Mouse (Mus musculus): ENCODE data around the gene Sptbn2. TPM values are rescaled to one million over a fixed set of nuclear protein-coding genes. Genes with fewer than 3 reads are reported as not detected.

Sptbn2 gene
- 5.2 and 6.1 TPM in 2 replicates for polyA plus RNA-seq (2016; fragmentation: Nextera tagmentation; extraction: Ambion mirVana)

DNA sequence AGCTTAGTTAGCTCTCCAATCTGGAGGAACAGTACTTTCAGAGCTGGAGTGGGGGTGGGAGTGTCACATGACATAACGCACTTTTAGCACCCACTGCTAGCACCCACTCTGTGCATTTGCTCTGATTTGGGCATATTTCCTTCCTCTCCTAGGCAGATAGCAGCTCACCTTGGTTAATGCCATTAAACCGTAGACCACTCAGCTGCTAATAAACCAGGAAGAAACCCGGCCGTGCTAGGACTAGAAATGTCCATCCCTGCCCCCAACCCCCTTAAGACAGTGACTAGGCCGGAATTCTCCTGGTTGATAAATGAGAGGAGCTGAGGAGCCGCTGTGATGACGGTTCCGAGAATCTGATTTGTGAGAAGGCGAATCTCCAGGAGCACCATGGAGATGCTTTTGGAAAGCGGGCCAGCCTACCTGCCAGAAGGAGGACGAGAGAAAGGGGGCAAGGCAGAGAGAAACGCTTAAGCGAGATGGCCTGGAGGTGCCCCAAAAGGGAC, at the start of gene Sptbn2:
TSS of gene Sptbn2 (plus strand) at position 70 of the 503 bp plus-strand sequence.
- 9% methylated on average over 13 of the region's 13 CpGs for WGBS
- peaks cover 13% of the 10 kb centered on the region for H3K4me1 ChIP-seq
- peak within 1 kb of the TSS; percentile 63 for H3K9ac ChIP-seq
- peaks cover 48% of the 10 kb centered on the region for H3K27me3 ChIP-seq
- H3K4me2 ChIP-seq (replicated peaks), result peak within 1 kb of the TSS; percentile 98
- H3K9me3 ChIP-seq, result no peaks in the 10 kb centered on the region
- ATAC-seq (ENCODE audit: insufficient number of reproducible peaks, insufficient read depth, low FRiP score, low TSS enrichment), result no peak
- H3K36me3 ChIP-seq, result no peaks in the 10 kb centered on the region
- H3K27ac ChIP-seq, result no peak within 1 kb of the TSS
- H3K4me3 ChIP-seq, result peak within 1 kb of the TSS; percentile 64

DNA sequence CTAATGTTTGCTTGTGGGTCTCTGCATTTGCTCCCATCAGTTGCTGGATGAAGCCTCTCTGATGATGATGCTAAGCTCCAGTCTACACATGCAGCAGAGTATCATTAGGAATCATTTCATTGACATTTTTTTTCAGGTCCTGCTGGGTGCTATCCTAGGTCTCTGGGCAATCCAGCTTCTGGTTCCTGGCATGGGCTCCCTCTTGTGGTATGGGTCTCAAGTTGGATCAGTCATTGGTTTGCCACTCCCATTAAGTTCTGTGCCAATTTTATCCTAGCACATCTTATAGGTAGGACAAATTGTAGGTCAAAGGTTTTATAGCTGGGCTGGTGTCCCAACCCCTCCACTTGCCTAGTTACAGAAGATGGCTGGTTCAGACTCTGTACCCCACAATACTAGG, 44.2 kb upstream of the Sptbn2 start:
- H3K4me3 ChIP-seq, result no peak overlapping the region
- ATAC-seq (ENCODE audit: insufficient number of reproducible peaks, insufficient read depth, low FRiP score, low TSS enrichment), result no peak
- no peaks in the 10 kb centered on the region for H3K4me1 ChIP-seq
- no peak overlapping the region for H3K9ac ChIP-seq
- H3K9me3 ChIP-seq, result no peaks in the 10 kb centered on the region
- no peak overlapping the region for H3K4me2 ChIP-seq (replicated peaks)
- no peaks in the 10 kb centered on the region for H3K36me3 ChIP-seq
- no peak overlapping the region for H3K27ac ChIP-seq
- H3K27me3 ChIP-seq, result no peaks in the 10 kb centered on the region

DNA sequence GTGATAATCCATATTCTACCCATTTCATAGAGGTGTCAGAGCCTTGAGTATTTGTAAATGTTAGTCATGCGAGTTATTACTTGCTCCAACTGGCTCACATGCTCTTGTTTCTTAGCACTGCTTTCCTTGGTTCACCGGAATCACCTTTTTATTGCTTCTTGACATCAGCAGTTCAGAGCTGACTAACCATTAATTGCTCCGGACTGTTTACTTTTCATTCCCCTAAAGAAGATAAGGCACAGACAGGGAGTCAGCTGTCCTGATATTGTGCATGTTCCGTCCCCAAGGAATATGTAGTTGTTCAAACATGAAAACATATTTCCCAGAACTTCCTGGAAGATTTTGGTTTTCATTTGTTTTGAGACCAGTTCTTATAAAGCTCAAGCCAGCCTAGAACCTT, 40.2 kb upstream of the Sptbn2 start:
- H3K27ac ChIP-seq, result no peak overlapping the region
- no peaks in the 10 kb centered on the region for H3K36me3 ChIP-seq
- H3K27me3 ChIP-seq, result no peaks in the 10 kb centered on the region
- no peak overlapping the region for H3K9ac ChIP-seq
- no peak overlapping the region for H3K4me3 ChIP-seq
- 83% methylated on average over 4 of the region's 4 CpGs for WGBS
- no peaks in the 10 kb centered on the region for H3K9me3 ChIP-seq
- H3K4me1 ChIP-seq, result no peaks in the 10 kb centered on the region
- ATAC-seq (ENCODE audit: insufficient number of reproducible peaks, insufficient read depth, low FRiP score, low TSS enrichment), result no peak
- no peak overlapping the region for H3K4me2 ChIP-seq (replicated peaks)

- H3K4me3 ChIP-seq, result no peak overlapping the region
- no peaks in the 10 kb centered on the region for H3K4me1 ChIP-seq
- ATAC-seq (ENCODE audit: insufficient number of reproducible peaks, insufficient read depth, low FRiP score, low TSS enrichment), result no peak
- 69% methylated on average over 6 of the region's 6 CpGs for WGBS
- H3K9ac ChIP-seq, result no peak overlapping the region
- H3K36me3 ChIP-seq, result no peaks in the 10 kb centered on the region
- H3K9me3 ChIP-seq, result no peaks in the 10 kb centered on the region
- no peaks in the 10 kb centered on the region for H3K27me3 ChIP-seq
- no peak overlapping the region for H3K27ac ChIP-seq
- H3K4me2 ChIP-seq (replicated peaks), result no peak overlapping the region
Observed at GRCm38 (mm10) chr19:4672401-4672800, 38.6 kb upstream of the Sptbn2 start.

DNA sequence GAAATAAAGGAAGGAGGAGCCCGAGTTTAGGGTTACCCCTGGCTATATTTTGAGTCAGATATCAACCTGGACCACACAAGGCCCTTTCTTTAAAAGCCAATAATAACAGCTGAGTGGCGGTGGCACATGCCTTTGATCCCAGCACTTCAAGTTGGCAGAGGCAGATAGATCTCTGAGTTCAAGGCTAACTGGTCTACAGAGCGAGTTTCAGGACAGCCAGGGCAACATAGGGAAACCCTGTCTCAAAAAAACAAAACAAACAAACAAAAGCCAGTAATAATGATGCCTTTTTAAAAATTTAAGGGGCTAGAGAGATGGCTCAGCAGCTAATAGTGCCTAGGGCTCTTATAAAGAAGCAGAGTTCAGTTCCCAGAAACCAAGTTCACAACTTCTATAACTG, 16.6 kb upstream of the Sptbn2 start:
- peaks cover 25% of the 10 kb centered on the region for H3K27me3 ChIP-seq
- no peak overlapping the region for H3K4me2 ChIP-seq (replicated peaks)
- 70% methylated on average over 3 of the region's 3 CpGs for WGBS
- H3K9ac ChIP-seq, result no peak overlapping the region
- 0 out of 2 replicates have a peak, but pooled peaks cover 4% of the 10 kb centered on the region for H3K4me1 ChIP-seq
- no peaks in the 10 kb centered on the region for H3K9me3 ChIP-seq
- no peaks in the 10 kb centered on the region for H3K36me3 ChIP-seq
- no peak overlapping the region for H3K4me3 ChIP-seq
- no peak overlapping the region for H3K27ac ChIP-seq
- ATAC-seq (ENCODE audit: insufficient number of reproducible peaks, insufficient read depth, low FRiP score, low TSS enrichment), result no peak

DNA sequence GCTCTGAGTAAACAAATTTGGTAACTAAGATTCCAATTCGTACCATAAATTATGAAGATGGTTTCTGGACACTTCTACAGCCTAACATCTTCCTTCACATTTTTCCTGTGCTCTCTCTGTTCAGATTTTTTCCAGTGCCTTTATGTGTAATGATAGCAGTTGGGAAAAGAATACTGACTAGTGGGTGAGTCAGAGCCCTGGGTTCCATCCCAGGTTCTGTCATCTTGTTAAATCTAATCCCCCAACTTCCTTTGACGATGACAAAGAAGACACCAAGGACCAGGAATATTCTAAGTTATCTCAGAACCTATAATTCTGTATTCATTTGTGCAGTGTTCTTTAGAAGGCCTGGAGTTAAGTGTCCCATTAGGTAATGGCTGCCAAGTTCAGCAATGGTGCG, 13.8 kb upstream of the Sptbn2 start:
- 0 out of 2 replicates have a peak, but pooled peaks cover 4% of the 10 kb centered on the region for H3K4me1 ChIP-seq
- no peak overlapping the region for H3K4me2 ChIP-seq (replicated peaks)
- no peaks in the 10 kb centered on the region for H3K9me3 ChIP-seq
- no peak overlapping the region for H3K4me3 ChIP-seq
- H3K9ac ChIP-seq, result no peak overlapping the region
- 82% methylated on average over 3 of the region's 3 CpGs for WGBS
- H3K36me3 ChIP-seq, result no peaks in the 10 kb centered on the region
- H3K27ac ChIP-seq, result no peak overlapping the region
- peaks cover 50% of the 10 kb centered on the region for H3K27me3 ChIP-seq
- no peak for ATAC-seq (ENCODE audit: insufficient number of reproducible peaks, insufficient read depth, low FRiP score, low TSS enrichment)

DNA sequence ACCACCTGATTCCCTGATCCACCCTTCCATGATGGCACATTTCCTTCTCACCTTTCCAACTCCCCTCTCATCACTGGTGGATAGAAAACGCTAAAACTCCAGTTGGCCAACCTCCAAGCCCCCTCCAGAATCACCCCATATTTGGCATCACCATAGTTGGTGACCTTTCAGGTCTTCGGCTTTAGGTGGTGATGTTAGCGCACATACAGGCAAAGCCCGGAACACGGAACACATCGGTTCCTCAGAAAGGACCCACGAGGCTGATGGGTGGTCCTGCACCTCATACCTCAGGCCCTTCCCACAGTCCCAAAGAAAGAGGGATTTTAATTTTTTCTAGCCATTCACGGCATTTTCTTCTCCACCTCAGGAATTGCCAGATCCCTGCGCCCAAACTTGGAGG, 13.2 kb upstream of the Sptbn2 start:
- Histone ChIP-seq H3K27ac (no peak overlapping the region), H3K9me3 (no peaks in the 10 kb centered on the region), H3K4me1 (0 out of 2 replicates have a peak, but pooled peaks cover 4% of the 10 kb centered on the region), H3K27me3 (peaks cover 50% of the 10 kb centered on the region), H3K4me3 (peak overlapping the region; percentile 51), H3K36me3 (no peaks in the 10 kb centered on the region), H3K4me2 (replicated peaks) (peak overlapping the region; percentile 91), H3K9ac (no peak overlapping the region)
- 77% methylated on average over 9 of the region's 9 CpGs for WGBS
- ATAC-seq (ENCODE audit: insufficient number of reproducible peaks, insufficient read depth, low FRiP score, low TSS enrichment), result no peak

- under 1% methylated on average over 40 of the region's 40 CpGs for WGBS
- H3K4me2 ChIP-seq (replicated peaks), result peak within 1 kb of the TSS; percentile 91
- no peak for ATAC-seq (ENCODE audit: insufficient number of reproducible peaks, insufficient read depth, low FRiP score, low TSS enrichment)
- no peaks in the 10 kb centered on the region for H3K9me3 ChIP-seq
- no peak within 1 kb of the TSS for H3K27ac ChIP-seq
- peak within 1 kb of the TSS; percentile 51 for H3K4me3 ChIP-seq
- 0 out of 2 replicates have a peak, but pooled peaks cover 4% of the 10 kb centered on the region for H3K4me1 ChIP-seq
- peaks cover 50% of the 10 kb centered on the region for H3K27me3 ChIP-seq
- H3K36me3 ChIP-seq, result no peaks in the 10 kb centered on the region
- peak within 1 kb of the TSS; percentile 57 for H3K9ac ChIP-seq
Observed at GRCm38 (mm10) chr19:4698205-4698677, 12.7 kb upstream of the Sptbn2 start, which contains the start of gene Gm960. Gm960 (minus strand) TSS chr19:4698668.

- Histone ChIP-seq H3K9me3 (no peaks in the 10 kb centered on the region), H3K4me2 (replicated peaks) (peak overlapping the region; percentile 91; the same call in 1 of the 2 replicates), H3K9ac (no peak overlapping the region), H3K27me3 (peaks cover 50% of the 10 kb centered on the region), H3K4me3 (no peak overlapping the region), H3K4me1 (0 out of 2 replicates have a peak, but pooled peaks cover 4% of the 10 kb centered on the region), H3K36me3 (no peaks in the 10 kb centered on the region), H3K27ac (no peak overlapping the region)
- 36% methylated on average over 8 of the region's 8 CpGs for WGBS
- no peak for ATAC-seq (ENCODE audit: insufficient number of reproducible peaks, insufficient read depth, low FRiP score, low TSS enrichment)
Observed at GRCm38 (mm10) chr19:4698856-4699255, 12.1 kb upstream of the Sptbn2 start.

DNA sequence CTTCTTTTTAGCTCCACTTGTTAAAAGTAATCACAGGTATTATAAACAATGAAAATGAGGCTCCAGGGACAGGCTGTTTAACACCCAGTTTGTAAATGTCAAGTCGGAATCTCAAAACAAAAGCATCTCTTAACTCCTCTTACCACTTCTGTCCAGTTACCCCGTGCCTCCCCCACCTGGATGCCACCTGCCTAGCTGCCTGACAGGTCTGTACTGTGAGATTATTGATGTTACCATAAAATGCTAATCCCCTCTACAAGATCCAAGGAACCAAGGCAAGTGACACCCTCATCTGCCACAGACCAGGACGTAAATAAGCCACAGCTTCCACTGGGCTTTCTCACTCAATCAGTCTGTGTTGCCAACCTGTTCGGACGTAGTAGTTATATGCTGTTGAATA, 11.1 kb upstream of the Sptbn2 start:
- H3K27me3 ChIP-seq, result peaks cover 46% of the 10 kb centered on the region
- H3K4me2 ChIP-seq (replicated peaks), result no peak overlapping the region
- no peaks in the 10 kb centered on the region for H3K36me3 ChIP-seq
- 0 out of 2 replicates have a peak, but pooled peaks cover 4% of the 10 kb centered on the region for H3K4me1 ChIP-seq
- no peak overlapping the region for H3K27ac ChIP-seq
- no peak overlapping the region for H3K9ac ChIP-seq
- no peak overlapping the region for H3K4me3 ChIP-seq
- H3K9me3 ChIP-seq, result no peaks in the 10 kb centered on the region
- no peak for ATAC-seq (ENCODE audit: insufficient number of reproducible peaks, insufficient read depth, low FRiP score, low TSS enrichment)
- WGBS, result 71% methylated on average over 5 of the region's 5 CpGs

- Histone ChIP-seq H3K27me3 (peaks cover 46% of the 10 kb centered on the region), H3K4me3 (no peak overlapping the region), H3K9ac (no peak overlapping the region), H3K27ac (no peak overlapping the region), H3K4me2 (replicated peaks) (no peak overlapping the region), H3K4me1 (0 out of 2 replicates have a peak, but pooled peaks cover 4% of the 10 kb centered on the region), H3K36me3 (no peaks in the 10 kb centered on the region), H3K9me3 (no peaks in the 10 kb centered on the region)
- no peak for ATAC-seq (ENCODE audit: insufficient number of reproducible peaks, insufficient read depth, low FRiP score, low TSS enrichment)
- WGBS, result 69% methylated on average over 8 of the region's 8 CpGs
Observed at GRCm38 (mm10) chr19:4700656-4701055, 10.3 kb upstream of the Sptbn2 start.

DNA sequence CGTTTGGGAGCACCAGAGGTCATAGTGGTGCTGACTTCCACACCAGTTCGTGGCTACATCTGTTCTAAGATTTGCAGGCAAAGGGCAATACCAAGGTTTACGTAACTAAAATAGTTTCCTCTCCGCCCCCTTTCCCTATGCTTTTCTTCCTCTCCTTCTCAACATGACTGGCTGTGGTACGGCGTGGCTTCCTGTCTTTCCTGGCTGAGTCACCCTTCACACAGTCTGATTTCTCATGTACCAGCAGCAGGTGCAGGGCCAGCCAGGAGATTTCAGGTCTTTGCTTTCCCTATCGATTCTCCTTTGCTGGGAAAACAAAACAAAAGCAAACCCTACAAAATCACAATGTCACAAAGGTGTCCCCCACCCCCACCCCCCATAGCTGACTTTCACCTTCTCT, 9.7 kb upstream of the Sptbn2 start:
- H3K4me2 ChIP-seq (replicated peaks), result no peak overlapping the region
- no peak overlapping the region for H3K4me3 ChIP-seq
- peaks cover 46% of the 10 kb centered on the region for H3K27me3 ChIP-seq
- no peaks in the 10 kb centered on the region for H3K9me3 ChIP-seq
- 0 out of 2 replicates have a peak, but pooled peaks cover 4% of the 10 kb centered on the region for H3K4me1 ChIP-seq
- 63% methylated on average over 7 of the region's 7 CpGs for WGBS
- H3K36me3 ChIP-seq, result no peaks in the 10 kb centered on the region
- H3K9ac ChIP-seq, result no peak overlapping the region
- no peak for ATAC-seq (ENCODE audit: insufficient number of reproducible peaks, insufficient read depth, low FRiP score, low TSS enrichment)
- H3K27ac ChIP-seq, result no peak overlapping the region
